Mouse (Mus musculus) cerebellum, adult 11-12 months (tissue): ENCODE results near the gene Frmd6.

Source experiments
- DNase-seq: peaks from one replicate; pipeline ENCODE4 v3.0.0; 2022

The Frmd6 gene

DNA sequence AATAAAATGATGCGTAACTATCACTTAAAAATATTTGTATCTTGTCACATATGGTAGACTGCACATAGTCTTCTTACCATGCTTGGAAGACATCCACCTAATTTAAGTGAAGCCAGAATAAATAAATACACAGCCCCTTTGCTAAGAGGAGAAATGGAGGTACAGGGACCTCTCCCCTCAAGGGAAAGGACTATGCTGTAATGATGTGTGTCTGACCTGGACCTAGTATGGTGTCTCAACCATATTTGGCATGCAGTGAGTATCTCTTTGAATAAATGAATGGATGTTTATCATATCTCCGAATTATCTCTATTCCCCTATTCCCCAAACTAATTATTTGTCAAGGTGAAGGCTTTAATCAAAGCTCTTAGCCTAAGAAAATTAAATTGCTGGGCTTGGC is 15.4 kb upstream of the Frmd6 start:
- no peak for DNase-seq

DNA sequence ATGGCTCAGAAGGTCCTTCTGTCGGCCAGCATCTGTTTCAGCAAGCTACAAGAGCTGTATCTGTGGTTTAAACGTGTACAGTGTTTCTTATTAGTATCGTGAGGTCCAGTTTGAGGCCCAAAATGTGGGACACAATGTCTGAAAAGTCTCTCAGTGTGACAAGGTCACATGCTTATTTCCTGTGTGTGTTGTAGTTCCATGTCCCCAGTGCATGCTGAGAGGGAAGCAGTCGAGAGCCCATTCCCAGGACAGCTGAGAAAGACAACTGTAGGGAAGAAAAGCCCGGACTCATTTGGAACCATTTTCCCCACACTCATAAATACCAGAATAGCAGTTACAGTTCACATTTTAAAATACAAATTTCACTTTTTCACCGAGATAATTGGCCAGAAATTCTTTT is 13.5 kb upstream of the Frmd6 start:
- no peak for DNase-seq

DNA sequence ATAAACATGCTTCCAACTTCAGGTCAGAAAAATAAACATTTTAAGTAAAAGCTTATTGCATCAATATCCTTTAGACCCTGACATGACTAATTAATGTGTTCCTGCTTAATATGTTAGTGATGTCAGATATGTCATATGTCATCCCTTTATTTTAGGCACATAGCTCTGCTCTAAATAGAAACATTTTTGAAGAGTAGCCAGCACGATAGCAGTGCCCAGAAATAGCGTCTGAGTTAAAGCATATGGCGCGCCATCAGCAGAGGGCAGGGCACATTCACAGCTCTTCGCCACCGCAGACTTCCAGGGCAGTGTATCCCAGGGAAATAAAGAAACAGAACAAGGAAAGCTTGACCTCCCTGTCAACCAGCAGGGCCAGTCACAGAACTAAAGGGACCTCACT is 13.1 kb upstream of the Frmd6 start:
- peak; percentile 71 for DNase-seq

DNA sequence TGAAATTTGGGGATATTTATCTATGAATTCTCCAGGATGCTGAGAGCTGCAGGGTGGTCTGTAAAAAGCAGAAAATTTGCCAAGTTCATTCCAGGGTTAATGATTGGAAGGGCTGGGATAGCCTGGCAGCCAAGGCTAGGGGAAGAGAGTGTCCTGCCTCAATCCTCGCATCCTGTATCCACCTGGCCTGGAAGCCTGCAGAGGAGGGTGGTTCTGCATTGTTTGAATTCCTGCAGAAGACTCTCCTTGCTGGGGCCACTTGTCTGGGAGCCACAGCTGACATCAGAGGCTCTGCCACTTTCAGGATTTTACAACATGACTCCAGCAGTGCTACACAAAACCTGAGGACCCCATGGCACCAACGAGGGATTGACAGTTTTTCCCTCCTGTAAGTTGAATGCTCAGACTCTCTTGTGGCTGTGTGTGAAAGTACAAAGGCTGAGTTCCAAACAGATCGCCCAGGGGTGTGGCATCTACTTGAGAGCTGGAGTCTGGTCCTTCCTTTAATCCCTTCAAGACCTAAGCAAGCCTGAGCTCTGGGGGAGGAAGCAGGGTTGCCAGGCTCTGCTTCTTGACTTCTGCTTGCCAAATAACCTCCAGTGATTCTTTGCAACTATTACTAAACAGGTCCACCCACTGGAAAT is 12.4 kb upstream of the Frmd6 start:
- DNase-seq: no peak

DNA sequence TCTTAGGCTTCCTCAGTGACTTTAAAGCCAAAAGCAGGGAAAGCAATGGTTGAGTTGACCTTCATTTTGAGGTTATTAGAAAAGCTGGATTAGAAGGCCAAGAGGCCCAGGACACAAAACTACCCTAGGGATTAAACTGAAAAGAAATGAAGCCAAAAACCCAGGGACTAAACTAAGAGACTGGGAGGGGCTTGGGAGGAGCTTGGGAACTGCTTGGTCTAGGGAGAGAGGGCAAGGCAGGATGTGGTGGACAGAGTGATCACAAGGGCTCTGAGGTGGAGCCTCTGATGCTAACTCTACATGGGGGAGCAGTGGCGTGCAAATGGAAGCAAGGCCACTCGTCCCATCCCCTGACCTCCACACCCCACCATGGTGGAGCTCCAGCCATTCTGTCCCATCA is 8.6 kb upstream of the Frmd6 start:
- no peak for DNase-seq

DNA sequence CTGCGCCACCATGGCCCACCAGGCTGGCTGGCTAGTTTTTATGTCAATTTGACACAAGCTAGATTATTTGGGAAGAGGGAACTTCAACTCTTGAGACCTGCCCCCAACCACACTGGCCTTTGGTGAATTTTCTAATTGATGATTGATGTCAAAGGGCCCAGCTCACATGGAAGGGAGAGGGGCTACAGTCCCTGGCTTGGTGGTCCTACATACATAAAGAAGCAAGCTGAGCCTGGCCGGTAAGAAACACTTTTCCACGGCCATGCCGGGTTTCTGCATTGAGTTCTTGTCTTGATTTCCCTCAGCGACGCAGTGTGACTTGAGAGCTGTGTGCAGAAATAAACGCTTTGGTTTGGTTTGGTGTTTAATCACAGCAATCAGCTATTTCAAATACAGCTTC is 1.3 kb upstream of the Frmd6 start:
- no peak for DNase-seq

DNA sequence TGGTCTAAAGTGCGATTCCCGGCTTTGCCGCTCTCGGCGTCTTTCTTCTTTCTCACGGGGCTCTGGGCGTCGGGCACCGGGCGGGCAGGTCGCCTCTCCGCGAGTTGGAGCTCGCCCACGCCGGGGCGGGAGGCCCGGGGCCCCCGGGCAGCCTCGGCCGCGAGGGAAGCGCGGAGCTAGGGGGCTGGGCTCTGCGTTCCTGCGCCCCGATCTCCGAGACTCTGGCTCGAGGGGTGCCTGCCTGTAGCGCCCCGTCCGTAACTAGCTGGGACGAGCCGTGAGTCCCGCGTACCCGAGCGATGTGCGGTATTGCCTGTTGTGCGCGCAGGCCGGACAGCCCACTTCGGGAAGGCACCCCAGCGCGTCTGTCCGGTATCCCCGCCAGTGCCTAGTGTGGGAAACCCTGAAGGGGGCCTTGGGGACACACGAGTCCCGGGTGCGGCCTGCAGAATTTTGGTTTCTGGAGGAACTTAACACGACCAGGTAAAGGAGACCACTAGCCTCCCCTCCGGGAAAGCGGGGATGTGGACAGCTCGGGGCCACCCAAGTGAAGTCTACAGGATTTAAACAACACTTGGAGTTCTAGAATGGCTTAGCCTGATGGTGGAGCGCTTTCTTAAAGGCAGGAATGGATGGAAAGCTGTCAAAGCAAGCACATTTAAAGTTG is 470 bp downstream of the Frmd6 start:
- no peak for DNase-seq

DNA sequence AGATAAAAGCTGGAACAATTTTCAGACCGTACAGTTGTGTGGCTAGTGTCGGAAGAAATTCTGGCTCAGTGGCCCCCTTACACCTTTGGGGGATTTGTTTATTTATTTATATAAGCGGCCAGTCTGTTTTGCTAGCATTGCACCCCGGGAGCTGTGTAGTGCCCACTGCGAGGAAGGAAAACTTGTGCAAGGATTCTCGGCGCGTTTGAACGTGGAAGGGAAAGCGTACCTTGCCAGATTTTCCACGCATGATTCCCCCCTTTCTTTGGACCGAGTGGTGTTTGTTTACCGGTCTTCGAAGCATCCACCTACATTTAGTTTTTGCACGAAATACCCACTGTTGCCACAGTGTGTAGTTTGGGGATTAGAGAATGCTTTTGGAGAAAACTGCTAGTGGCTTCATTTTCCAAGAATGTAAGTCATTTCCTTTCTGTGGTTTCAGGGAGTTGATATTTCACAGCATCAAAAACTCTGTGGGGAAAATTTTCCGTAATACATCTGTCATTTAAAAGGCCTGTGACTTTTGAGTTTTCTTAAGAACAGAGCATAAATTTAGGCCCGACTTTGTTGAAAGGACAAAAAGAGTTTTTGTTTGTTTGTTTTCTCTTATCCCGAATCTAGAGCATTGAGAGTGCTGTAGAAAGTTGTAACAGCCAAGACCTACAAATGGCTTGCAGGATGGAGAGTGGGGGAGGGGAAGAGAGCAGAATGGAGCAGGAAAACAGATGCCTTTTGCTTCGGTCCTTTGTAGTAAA is 1.2 kb downstream of the Frmd6 start:
- peak; percentile 47 for DNase-seq

DNA sequence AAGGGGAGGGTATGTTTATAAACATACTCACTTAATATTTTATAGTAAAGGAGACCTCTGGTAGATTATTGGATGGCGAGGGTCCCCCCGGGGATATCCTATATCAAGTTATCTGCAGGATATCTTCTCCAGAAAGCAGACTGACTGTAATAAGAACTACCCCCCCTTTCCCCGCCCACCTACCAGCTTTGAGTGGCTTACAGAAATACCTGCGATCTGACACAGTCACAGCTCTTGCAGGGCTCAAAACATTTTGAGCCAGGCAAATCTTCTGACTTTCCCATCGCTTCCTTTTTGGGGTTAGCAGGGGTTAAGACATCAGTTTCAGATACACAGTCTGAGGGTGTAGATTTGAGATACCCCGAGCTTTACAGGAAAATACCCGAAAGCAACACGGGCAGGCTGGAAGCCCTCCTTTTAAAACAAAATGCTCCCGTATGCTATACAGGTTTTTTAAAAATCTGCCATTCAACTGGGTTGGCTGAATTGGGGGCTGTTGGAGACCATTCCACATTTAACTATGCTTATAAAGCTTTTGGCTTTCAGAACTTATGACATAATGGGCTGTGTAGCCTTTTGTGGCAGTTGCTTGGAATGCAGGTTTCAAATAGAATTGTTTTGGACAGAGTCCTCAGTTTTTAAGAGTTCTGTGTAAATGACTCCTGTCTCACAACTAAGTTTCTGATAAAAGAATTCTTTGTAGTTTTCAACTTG is 2.0 kb downstream of the Frmd6 start:
- no peak for DNase-seq

DNA sequence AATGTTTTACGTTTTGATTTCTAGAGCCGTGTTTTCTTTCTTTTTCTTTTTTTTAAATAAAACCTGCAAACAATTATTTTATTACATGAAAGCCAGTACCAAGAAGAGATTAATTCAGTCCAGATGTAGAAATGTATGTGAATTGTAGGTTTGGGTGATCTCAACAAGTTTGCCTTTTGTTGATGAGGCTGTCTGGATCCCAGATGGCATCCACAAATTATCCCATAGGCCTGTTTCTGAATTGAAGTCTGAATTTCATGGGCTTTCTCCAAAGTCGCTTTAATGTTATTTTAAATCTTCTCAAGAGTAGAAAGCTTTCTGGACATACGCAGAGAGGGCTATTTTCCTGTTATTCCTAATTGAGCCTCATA is 2.6 kb downstream of the Frmd6 start:
- no peak for DNase-seq

DNA sequence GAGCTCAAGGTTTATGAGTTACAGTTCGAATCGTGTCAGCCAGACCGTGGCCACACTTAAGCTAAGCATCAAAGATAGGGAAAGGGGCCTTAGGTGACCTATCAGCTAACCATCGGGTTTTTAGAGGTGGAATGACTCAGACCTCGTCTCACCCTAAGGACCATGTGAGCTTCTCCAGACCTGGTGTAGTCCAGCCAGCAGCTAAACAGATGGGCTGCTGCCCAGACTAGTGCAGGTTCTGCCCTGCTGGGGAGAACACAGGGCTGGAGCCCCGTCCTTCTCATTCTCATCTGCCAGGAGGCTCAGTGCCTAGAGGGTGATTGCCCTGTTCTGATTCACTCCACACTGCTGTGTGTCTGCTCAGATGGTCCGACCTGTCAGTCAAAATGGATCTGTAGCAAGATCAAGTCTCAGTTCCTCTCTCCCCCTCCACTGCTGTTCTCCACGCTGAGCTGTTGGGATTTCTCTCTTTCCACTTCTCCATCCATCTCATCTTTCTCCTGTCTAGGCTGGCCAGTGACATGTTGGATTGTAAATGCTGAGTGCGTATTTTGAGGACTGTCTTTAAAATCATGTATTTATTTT is 5.8 kb downstream of the Frmd6 start:
- DNase-seq: peak; percentile 31

DNA sequence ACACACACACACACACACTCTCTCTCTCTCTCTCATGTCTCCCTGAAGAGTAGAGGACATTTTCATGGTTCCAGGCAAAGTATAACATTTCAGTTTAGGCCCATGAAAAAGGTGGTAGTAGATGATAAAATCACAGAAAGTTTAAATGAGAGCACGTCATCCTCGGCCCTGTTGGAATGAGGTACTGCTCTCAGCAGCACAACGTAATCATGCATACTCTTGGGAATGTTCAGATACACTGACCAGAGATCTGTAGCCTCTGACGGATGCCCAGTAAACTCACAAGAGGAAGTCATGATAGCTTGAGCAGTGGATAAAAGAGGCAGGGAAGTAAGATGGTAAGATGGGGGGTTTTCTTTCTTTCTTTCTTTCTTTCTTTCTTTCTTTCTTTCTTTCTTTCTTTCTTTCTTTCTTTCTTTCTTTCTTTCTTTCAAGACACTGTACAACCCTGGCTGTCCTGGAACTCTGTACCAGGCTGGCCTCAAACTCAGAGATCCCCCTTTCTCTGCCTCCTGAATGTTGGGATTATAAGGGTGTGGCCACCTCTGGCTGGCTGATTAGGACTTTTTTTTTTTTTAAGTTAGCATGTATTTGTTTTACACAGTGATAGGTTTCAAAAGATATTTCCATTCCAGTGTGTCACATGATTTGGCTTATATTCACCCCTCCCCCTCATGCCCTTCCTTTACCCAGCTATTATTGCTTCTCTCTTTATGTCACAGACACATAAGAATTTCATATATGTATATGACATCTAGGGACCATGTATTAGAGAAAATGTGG is 7.1 kb downstream of the Frmd6 start:
- DNase-seq: no peak

DNA sequence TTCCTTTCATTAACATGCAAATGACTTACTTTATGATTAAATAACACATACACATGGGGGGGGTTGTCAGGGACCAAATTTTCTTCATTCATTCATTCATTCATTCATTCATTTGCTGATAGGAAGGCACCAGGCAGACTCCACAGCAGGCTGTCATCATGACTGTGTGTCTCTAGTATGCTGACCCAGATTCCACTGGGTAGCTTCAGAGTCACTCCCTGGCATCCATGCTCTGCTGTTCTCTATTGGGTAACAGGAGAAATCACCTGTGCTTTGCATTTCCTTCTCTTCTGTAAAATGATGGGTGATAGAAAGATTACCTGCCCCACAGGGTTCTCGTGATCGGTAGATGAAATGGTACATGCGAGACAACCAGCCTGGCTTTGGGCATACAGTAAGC is 7.7 kb downstream of the Frmd6 start:
- no peak for DNase-seq

DNA sequence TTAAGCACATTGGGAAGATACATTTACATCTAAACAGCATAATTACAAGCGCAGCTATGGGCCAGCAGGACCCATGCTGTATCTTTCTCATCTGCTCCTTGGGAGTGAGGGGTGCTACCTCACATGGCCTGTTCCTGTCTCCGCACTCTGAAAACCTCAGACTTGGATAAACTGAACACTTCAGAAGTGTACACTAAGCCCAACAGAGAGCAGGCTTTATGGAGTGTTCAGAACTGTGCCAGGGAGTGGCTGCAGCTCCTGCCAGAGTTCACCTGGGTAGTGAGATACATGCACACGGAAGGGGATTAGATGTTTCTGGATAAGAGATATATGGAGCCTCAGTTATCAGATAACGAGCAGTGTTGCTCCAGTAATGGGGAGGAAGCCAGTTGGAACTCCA is 8.7 kb downstream of the Frmd6 start:
- DNase-seq: no peak

DNA sequence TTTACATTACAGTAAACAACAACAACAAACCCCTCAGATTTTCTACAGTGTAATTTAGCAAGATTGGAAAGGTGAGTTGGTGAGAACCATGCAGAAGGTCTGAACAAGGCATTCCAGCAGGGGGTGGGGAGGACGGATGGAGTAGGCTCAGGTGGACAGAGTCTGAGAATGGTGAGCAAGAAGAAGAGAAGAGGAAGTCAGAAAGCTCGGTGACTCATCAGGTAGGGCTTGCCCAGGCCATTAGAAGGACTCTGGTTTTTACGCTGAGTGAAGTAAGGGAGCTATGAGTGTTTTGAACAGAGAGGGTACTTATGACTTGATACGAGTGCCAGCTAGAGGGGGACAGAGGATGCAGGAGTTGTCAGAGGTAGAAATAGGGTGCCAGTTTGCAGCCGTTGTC is 9.7 kb downstream of the Frmd6 start:
- DNase-seq: no peak

DNA sequence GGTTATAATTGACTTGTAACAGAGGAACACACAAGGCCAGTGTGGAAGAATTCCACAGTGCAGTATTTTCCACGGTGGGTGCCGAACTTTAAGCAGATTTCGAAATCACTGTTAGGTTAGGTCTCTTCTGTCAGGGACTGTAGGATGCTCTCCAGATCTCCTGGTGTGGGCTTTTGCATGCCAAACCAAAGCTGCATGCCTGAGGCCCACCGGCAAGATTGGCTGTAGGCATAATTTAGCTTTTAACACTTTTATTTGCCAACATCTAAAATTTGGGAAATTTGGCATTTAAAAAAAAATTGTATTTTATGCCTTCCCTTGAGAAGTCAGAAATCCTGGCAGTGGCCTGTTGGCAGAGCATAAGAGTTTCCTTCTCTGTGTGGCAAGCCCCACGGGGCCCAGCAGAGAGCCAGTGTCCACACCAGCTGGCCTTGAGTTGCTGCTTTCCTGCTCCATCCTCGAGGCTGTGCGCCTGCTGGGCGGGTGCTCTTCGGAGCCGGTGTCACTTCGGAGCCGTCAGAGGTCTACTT is 12.5 kb downstream of the Frmd6 start:
- DNase-seq: peak; percentile 58

DNA sequence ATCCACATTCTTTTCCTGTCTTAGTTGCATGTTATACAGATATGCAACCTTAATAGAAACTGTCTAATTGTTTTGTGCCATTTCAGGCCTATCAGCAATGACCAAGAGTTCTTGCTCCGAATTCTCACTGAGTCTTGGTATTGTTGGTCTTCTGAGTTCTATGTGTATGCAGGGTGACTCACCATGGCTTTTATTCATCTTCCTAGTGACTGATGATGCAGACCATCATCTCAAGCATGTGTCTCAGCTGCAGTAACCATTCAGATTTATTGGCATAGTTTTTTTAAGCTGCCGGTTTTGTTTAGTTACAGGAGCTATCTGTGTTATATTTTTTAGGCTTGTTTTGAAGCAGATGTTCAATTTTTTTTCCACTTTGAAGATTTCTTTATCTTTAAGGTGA is 20.1 kb downstream of the Frmd6 start:
- DNase-seq: no peak

DNA sequence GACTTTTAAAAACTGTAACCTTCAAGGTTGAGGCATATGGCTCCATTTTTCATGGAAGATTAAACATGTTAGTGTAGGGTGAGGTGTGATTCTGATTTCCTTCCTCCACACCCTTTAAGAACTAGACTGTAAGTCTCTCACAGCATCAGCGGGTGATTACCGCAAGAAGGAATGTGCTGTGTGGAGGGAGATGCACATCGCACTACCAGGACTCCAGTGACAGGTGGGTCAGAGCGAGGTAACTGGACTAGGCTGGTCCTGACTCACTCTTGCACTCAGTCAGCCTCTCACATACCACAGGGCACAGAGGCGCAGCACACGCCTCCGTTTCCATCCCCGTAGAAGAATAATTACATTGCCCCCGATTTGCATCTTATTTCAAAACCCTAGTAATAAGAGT is 23.7 kb downstream of the Frmd6 start:
- no peak for DNase-seq

DNA sequence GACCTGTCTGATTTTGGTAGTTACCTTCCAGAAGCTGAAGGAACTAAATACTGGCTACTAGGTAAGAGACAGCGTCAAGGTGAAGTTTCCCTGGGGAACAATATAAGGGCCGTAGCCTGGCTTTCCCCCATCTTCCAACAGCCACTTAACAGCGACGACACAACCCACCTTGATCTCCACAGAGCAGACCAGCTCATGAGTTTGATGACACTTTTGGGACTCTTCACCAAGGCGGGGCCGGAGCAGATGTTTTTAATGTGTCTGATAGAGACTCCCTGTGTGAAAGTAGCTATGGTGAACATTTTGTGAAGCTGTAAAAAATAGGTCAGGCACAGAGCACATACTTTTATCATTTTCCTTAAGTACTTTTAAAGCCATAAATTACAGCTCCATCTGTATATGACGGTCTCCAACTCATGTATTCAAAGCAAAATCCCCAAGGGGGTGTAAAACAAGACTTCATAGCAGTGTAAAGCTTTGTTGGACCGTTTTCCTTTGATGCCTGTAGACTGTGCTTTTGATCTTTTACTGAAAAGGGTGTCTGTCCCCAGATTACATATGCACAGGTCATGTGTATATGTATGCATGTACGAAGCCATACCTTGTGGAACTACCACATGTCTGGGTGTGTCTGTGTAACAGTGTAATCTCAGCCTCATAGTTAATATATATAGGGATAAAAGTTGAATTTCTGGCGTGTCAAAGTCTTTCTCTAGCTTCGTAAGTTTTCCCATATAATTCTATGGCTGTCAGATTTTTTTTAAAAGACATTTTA is 24.4 kb downstream of the Frmd6 start:
- no peak for DNase-seq

DNA sequence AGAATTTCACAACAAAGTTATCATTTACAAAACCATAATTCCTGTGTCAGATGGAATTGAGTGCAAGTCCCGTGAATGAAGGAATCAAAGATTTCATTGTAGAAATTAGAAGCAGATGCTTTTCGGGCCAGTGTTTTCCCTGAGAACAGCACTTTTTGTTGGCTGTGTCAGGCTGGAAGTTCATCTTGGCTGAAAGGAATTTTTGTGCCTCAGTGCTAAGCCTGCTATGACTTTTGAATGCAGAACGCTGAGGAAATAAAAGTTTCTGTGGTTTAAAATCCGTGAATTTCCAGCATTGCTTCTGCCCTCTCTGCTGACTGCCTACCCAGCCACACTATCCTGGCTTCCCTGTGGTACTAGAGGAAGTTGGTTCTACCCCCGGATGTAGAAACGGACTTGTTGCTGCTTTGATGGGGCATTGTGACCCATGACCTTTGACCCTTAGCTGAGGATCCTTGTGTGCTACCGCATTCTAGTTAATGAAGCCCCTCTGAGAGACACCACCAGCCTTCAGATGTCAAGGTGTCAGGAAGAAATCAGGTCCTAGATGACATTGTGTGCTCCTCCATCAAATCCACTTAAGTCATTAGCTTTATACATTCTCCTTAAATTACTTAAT is 26.1 kb downstream of the Frmd6 start:
- no peak for DNase-seq

DNA sequence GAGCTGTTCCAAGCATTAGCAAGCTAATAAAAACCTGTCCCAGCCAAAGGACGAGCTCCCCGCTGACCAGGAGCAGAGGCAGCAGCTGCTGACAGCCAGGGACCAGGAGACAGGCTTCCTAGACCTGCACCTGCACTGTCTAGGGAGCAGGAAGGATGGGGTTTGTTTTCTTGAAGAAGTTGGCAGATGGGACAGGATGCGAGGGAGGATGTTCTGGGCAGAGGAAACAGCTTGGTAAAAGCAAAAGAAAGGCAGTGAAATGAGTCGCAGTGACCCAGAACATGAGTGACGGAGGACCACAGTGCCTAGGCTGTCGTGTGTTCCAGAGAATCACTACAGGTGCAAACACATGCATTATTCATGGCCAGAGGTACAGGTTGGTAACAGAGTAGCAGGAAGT is 27.7 kb downstream of the Frmd6 start:
- DNase-seq: no peak
